Mouse (Mus musculus) bone marrow, adult 2 months (tissue): Measurements from ENCODE around the gene Wdr26. TPM values are rescaled to one million over a fixed set of nuclear protein-coding genes. Genes with fewer than 3 reads are reported as not detected.

Experiments
- H3K27ac ChIP-seq: fragments of 200-500 bp; 2 replicates; pipeline ENCODE4 v1.5.1; 2012; ENCODE audit warnings: low read depth, mild to moderate bottlenecking, control low read depth, inconsistent platforms, low read length; ENCODE audit not compliant: control insufficient read depth, poor library complexity, insufficient read depth
- H3K4me1 ChIP-seq: fragments of 200-500 bp; 2 replicates; pipeline ENCODE4 v1.6.1; 2011; ENCODE audit warnings: low read length; ENCODE audit not compliant: control insufficient read depth, insufficient read depth
- H3K4me3 ChIP-seq: fragments of 200-500 bp; replicated peaks from 2 replicates; pipeline ENCODE3; 2011; ENCODE audit warnings: mild to moderate bottlenecking, low read depth, low read length, control low read depth; ENCODE audit not compliant: control insufficient read depth
- CTCF ChIP-seq: fragments of 200-500 bp; IDR thresholded peaks from 2 replicates; pipeline ENCODE4 v1.5.1; 2011; ENCODE audit warnings: low read length, control low read depth; ENCODE audit not compliant: control insufficient read depth, insufficient read depth
- POLR2A ChIP-seq: fragments of 200-500 bp; IDR thresholded peaks from 2 replicates; pipeline ENCODE4 v1.6.1; 2011; ENCODE audit warnings: low read depth, mild to moderate bottlenecking, control low read depth, low read length, borderline replicate concordance; ENCODE audit not compliant: control insufficient read depth
- WGBS: fragments of 180-500 bp; shearing (Covaris S2); methylation state at CpG from one replicate; pipeline ENCODE4 v1.1.7; 2018; 5-methylcytosine and 5-hydroxymethylcytosine counted together
- polyA plus RNA-seq: library from polyadenylated mRNA; stranded (reverse); fragments of >200 nt; gene quantifications from 2 replicates; pipeline ENCODE4 v1.2.4, GENCODE M21; 2011; ENCODE audit warnings: low replicate concordance; ENCODE audit not compliant: missing spikeins, insufficient read depth, insufficient read length

Wdr26 gene
- 88.4 and 115 TPM in 2 replicates for polyA plus RNA-seq

GRCm38 (mm10) chr1:181211920-181212633, at the start of gene Wdr26:
Gene Wdr26 (minus strand): TSS chr1:181212001.
- TF ChIP-seq CTCF (peak; percentile 1; the same call in 1 of the 2 replicates), POLR2A (peak; percentile 93)
- H3K27ac ChIP-seq: peak within 1 kb of the TSS; percentile 97
- H3K4me3 ChIP-seq: peak within 1 kb of the TSS; percentile 66
- under 1% methylated on average over 54 of the region's 54 CpGs for WGBS
- H3K4me1 ChIP-seq: peaks cover 2% of the 10 kb centered on the region; the same call in 1 of the 2 replicates

GRCm38 (mm10) chr1:181260949-181261696, 49.3 kb upstream of the Wdr26 start:
- WGBS: 28% methylated on average over 8 of the region's 8 CpGs
- H3K4me1 ChIP-seq: peaks cover 14% of the 10 kb centered on the region
- H3K4me3 ChIP-seq: no peak overlapping the region
- TF ChIP-seq CTCF: no peak
- no peak for TF ChIP-seq POLR2A
- peak overlapping the region; percentile 65 for H3K27ac ChIP-seq

GRCm38 (mm10) chr1:181260422-181260821, 48.6 kb upstream of the Wdr26 start:
- TF ChIP-seq CTCF: no peak
- no peak for TF ChIP-seq POLR2A
- 77% methylated on average over 10 of the region's 10 CpGs for WGBS
- H3K4me3 ChIP-seq: no peak overlapping the region
- H3K4me1 ChIP-seq: peaks cover 15% of the 10 kb centered on the region
- H3K27ac ChIP-seq: peak overlapping the region; percentile 65

GRCm38 (mm10) chr1:181259626-181260410, 48.0 kb upstream of the Wdr26 start:
- 70% methylated on average over 11 of the region's 11 CpGs for WGBS
- peaks cover 15% of the 10 kb centered on the region for H3K4me1 ChIP-seq
- no peak for TF ChIP-seq CTCF
- TF ChIP-seq POLR2A: no peak
- no peak overlapping the region for H3K4me3 ChIP-seq
- peak overlapping the region; percentile 42; the same call in 1 of the 2 replicates for H3K27ac ChIP-seq

GRCm38 (mm10) chr1:181259056-181259455, 47.3 kb upstream of the Wdr26 start:
- no peak overlapping the region for H3K27ac ChIP-seq
- TF ChIP-seq CTCF: no peak
- no peak for TF ChIP-seq POLR2A
- no peak overlapping the region for H3K4me3 ChIP-seq
- WGBS: 79% methylated on average over 5 of the region's 5 CpGs
- H3K4me1 ChIP-seq: peaks cover 15% of the 10 kb centered on the region

- Histone ChIP-seq H3K4me1 (peaks cover 15% of the 10 kb centered on the region), H3K4me3 (no peak overlapping the region), H3K27ac (peak overlapping the region; percentile 86)
- 78% methylated on average over 5 of the region's 5 CpGs for WGBS
- no peak for TF ChIP-seq CTCF
- no peak for TF ChIP-seq POLR2A
Measured at GRCm38 (mm10) chr1:181258616-181259015, 46.8 kb upstream of the Wdr26 start.

- peaks cover 15% of the 10 kb centered on the region for H3K4me1 ChIP-seq
- 47% methylated on average over 20 of the region's 20 CpGs for WGBS
- no peak for TF ChIP-seq POLR2A
- TF ChIP-seq CTCF: no peak
- peak overlapping the region; percentile 60 for H3K4me3 ChIP-seq
- H3K27ac ChIP-seq: peak overlapping the region; percentile 86
Measured at GRCm38 (mm10) chr1:181257585-181258555, 46.1 kb upstream of the Wdr26 start.
